Comparison of ENCODE assay signal across 16 mouse cellular contexts in genomic region chr11:79373031-79373430, GRCm38 (mm10). TPM values are rescaled to one million over a fixed set of nuclear protein-coding genes. Genes with fewer than 3 reads are reported as not detected.
A peak's percentile ranks its signal among the peaks of the same experiment; 100 is the strongest.
DNase-seq lines count a peak whose midpoint lies in the region; ATAC-seq and TF ChIP-seq lines count a peak whose summit lies in the region.
"Had no signal": no experiment of that assay in that cellular context is flagged by ENCODE, and none has a peak within 500 bp of the region (broad histone marks: within the 10 kb centered on the region; RNA-seq: fewer than 3 reads in every experiment).

No protein-coding gene starts in this region.

- no peak for ATAC-seq in heart, postnatal 0 days (ENCODE audit: insufficient read depth, low read depth)
- no peak for ATAC-seq in lung, postnatal 0 days
- ATAC-seq in Patski, result no peak
- ATAC-seq: hindbrain, embryonic 16.5 days had no signal

- no peak for DNase-seq in heart, postnatal 0 days (ENCODE audit: low spot score)
- no peak for DNase-seq in heart, adult 11 months
- DNase-seq in lung, postnatal 0 days (ENCODE audit: low spot score), result no peak
- no peak for DNase-seq in lung, adult 2 months
- no peak for DNase-seq in Patski (ENCODE audit: low read depth, low spot score)
- DNase-seq in thymus, postnatal 25 days, result peak; percentile 27
- no peak for DNase-seq in urinary bladder, adult 18-20 months (ENCODE audit: low spot score in 2 of 2)
- no peak for DNase-seq in embryo, embryonic 10.5 days (ENCODE audit: low spot score)
- DNase-seq: adrenal gland, postnatal 36 days; cerebellum, adult 9-10 months; layer of hippocampus, adult 9-11 months; right cerebral cortex, postnatal 4 days had no signal

- H3K4me1 ChIP-seq in heart, postnatal 0 days (ENCODE audit: control insufficient read depth, insufficient read depth), result 0 out of 2 replicates have a peak, but pooled peaks cover 4% of the 10 kb centered on the region
- H3K4me1 ChIP-seq in lung, postnatal 0 days (ENCODE audit: insufficient read depth, low read depth, low read length), result no peaks in the 10 kb centered on the region
- peaks cover 3% of the 10 kb centered on the region for H3K4me1 ChIP-seq in lung, adult 2 months (ENCODE audit: control insufficient read depth, insufficient read depth, low read length)

- no peaks in the 10 kb centered on the region for H3K9me3 ChIP-seq in heart, postnatal 0 days (replicated peaks; ENCODE audit: control insufficient read depth, low read length)
- H3K9me3 ChIP-seq in lung, postnatal 0 days (ENCODE audit: low read length), result no peaks in the 10 kb centered on the region
- H3K9me3 ChIP-seq: heart, embryonic 12.5 days; limb, embryonic 13.5 days; neural tube, embryonic 13.5 days had no signal

- H3K27ac ChIP-seq in heart, postnatal 0 days (ENCODE audit: low read depth), result no peak overlapping the region
- H3K27ac ChIP-seq in lung, postnatal 0 days (ENCODE audit: low read length), result no peak overlapping the region
- H3K27ac ChIP-seq: limb, embryonic 13.5 days; neural tube, embryonic 13.5 days had no signal

- no peak overlapping the region for H3K4me3 ChIP-seq in heart, postnatal 0 days (ENCODE audit: low read depth, low read length)
- no peak overlapping the region for H3K4me3 ChIP-seq in lung, postnatal 0 days (ENCODE audit: low read depth, low read length)
- no peak overlapping the region for H3K4me3 ChIP-seq in lung, adult 2 months (replicated peaks; ENCODE audit: extremely low read depth, low read depth, low read length)
- H3K4me3 ChIP-seq: heart, embryonic 12.5 days; limb, embryonic 13.5 days; neural tube, embryonic 13.5 days had no signal

- TF ChIP-seq EP300 in heart, postnatal 0 days (IDR thresholded peaks at IDR 0.05; ENCODE audit: low read depth), result no peak
- TF ChIP-seq EP300 in lung, postnatal 0 days (IDR thresholded peaks at IDR 0.05), result no peak

- CTCF ChIA-PET in Patski (lab: Charles Lee), result interaction anchor here (0.9 kb wide), 1 partner anchor 8 kb away, joined by 3 read pairs; no protein-coding TSS in a partner anchor

- 97% methylated on average over 4 of the region's 4 CpGs for WGBS in heart, postnatal 0 days
- WGBS in lung, postnatal 0 days, result 86% methylated on average over 4 of the region's 4 CpGs
- WGBS in lung, adult 2 months, result 89% methylated on average over 4 of the region's 4 CpGs

- H3K9ac ChIP-seq in heart, postnatal 0 days (replicated peaks; ENCODE audit: low read depth, low read length), result no peak overlapping the region
- no peak overlapping the region for H3K9ac ChIP-seq in lung, postnatal 0 days (replicated peaks; ENCODE audit: low read depth)
- H3K9ac ChIP-seq: heart, embryonic 12.5 days; limb, embryonic 13.5 days; neural tube, embryonic 13.5 days had no signal

- POLR2A ChIA-PET in Patski (lab: Charles Lee), result interaction anchor here (0.6 kb wide), 1 partner anchor 36 kb away, joined by 3 read pairs; no protein-coding TSS in a partner anchor

- in situ Hi-C loops in Patski (cut with MboI; ENCODE audit: low pct_unique_long_range_greater_than_20kb), result no loop called here

- H3K27me3 ChIP-seq in heart, postnatal 0 days (ENCODE audit: control insufficient read depth, insufficient read depth, low read length), result no peaks in the 10 kb centered on the region
- no peaks in the 10 kb centered on the region for H3K27me3 ChIP-seq in lung, postnatal 0 days (replicated peaks; ENCODE audit: insufficient read depth, low read length)
- no peaks in the 10 kb centered on the region for H3K27me3 ChIP-seq in Patski
- H3K27me3 ChIP-seq: heart, embryonic 12.5 days; limb, embryonic 13.5 days; neural tube, embryonic 13.5 days had no signal

- H3K36me3 ChIP-seq in heart, postnatal 0 days (replicated peaks; ENCODE audit: control insufficient read depth, insufficient read depth, low read length), result no peaks in the 10 kb centered on the region
- no peaks in the 10 kb centered on the region for H3K36me3 ChIP-seq in lung, postnatal 0 days (ENCODE audit: insufficient read depth, low read length)

- no peak overlapping the region for H3K4me2 ChIP-seq in heart, postnatal 0 days (ENCODE audit: low read depth, low read length)
- H3K4me2 ChIP-seq in lung, postnatal 0 days (replicated peaks; ENCODE audit: low read depth, low read length), result no peak overlapping the region
- H3K4me2 ChIP-seq: heart, embryonic 12.5 days; limb, embryonic 13.5 days; neural tube, embryonic 13.5 days had no signal

- TF ChIP-seq CTCF in heart, postnatal 0 days (IDR thresholded peaks at IDR 0.05; ENCODE audit: low read depth), result peak; percentile 15; the same call in 1 of the 2 replicates
- peak; percentile 45 for TF ChIP-seq CTCF in lung, postnatal 0 days (IDR thresholded peaks at IDR 0.05)
- TF ChIP-seq CTCF in lung, adult 2 months (IDR thresholded peaks at IDR 0.05; ENCODE audit: insufficient read depth, low read length), result no peak
- TF ChIP-seq CTCF in Patski (IDR thresholded peaks at IDR 0.05), result peak; percentile 74

- TF ChIP-seq POLR2A in lung, adult 2 months (IDR thresholded peaks at IDR 0.05; ENCODE audit: borderline replicate concordance, extremely low read depth, low read depth, low read length), result no peak

RNA-seq across cellular contexts. Expression of gene Nf1, which starts 33.5 kb away (rescaled TPM):
- 19.2 and 20.1 TPM in 2 replicates for total RNA-seq in heart, postnatal 0 days (2014; rRNA removed; ENCODE audit: low replicate concordance)
- polyA plus RNA-seq in heart, postnatal 0 days (2015; fragmentation: Nextera tagmentation; extraction: Ambion mirVana), result 2.6 and 3.5 TPM in 2 replicates
- 7.2 and 7.5 TPM in 2 replicates for polyA plus RNA-seq in lung, postnatal 0 days (2015; fragmentation: Nextera tagmentation; extraction: Ambion mirVana)
- polyA plus RNA-seq in lung, adult 2 months (2012; rRNA removed), result 11.2 and 14.9 TPM in 2 replicates
- polyA plus RNA-seq in Patski (2021), result 24.1 TPM
